ENCODE assay signal across 10 mouse cellular contexts in genomic region chr5:112297257-112297656, GRCm38 (mm10). TPM values are rescaled to one million over a fixed set of nuclear protein-coding genes. Genes with fewer than 3 reads are reported as not detected.
DNase-seq lines count a peak whose midpoint lies in the region; ATAC-seq and TF ChIP-seq lines count a peak whose summit lies in the region.
"Had no signal": no experiment of that assay in that cellular context is flagged by ENCODE, and none has a peak within 500 bp of the region (broad histone marks: within the 10 kb centered on the region; RNA-seq: fewer than 3 reads in every experiment).

No protein-coding gene starts in this region.

- peak overlapping the region; percentile 17; the same call in 1 of the 2 replicates for H3K27ac ChIP-seq in hindbrain, embryonic 10.5 days
- H3K27ac ChIP-seq in hindbrain, embryonic 11.5 days (ENCODE audit: low read depth, low read length): no peak overlapping the region
- H3K27ac ChIP-seq in MEL (ENCODE audit: control insufficient read depth, low read depth, low read length): peak overlapping the region; percentile 56
- H3K27ac ChIP-seq in liver, embryonic 13.5 days: peak overlapping the region; percentile 80

- TF ChIP-seq CTCF in MEL (IDR thresholded peaks at IDR 0.05 in 2 of 3, conservative IDR thresholded peaks at IDR 0.05 in 1 of 3; ENCODE audit: control insufficient read depth in 1 of 3, insufficient read depth in 1 of 3, low read depth in 2 of 3, low read length in 3 of 3, poor library complexity in 1 of 3, severe bottlenecking in 1 of 3): no peak

- no peak for TF ChIP-seq POLR2A in MEL (IDR thresholded peaks at IDR 0.05; ENCODE audit: control insufficient read depth in 1 of 2, insufficient read depth in 1 of 2, low read depth in 1 of 2, low read length in 2 of 2, poor library complexity in 1 of 2)

- H3K79me2 ChIP-seq in MEL (ENCODE audit: control insufficient read depth, insufficient read depth, low read length, poor library complexity): peaks cover 47% of the 10 kb centered on the region; the same call in 1 of the 2 replicates

- H3K4me3 ChIP-seq in hindbrain, embryonic 10.5 days: no peak overlapping the region
- no peak overlapping the region for H3K4me3 ChIP-seq in hindbrain, embryonic 11.5 days (ENCODE audit: low read depth, low read length)
- no peak overlapping the region for H3K4me3 ChIP-seq in MEL (ENCODE audit: control insufficient read depth in 1 of 2, insufficient read depth in 1 of 2, low read depth in 2 of 2, low read length in 2 of 2)
- no peak overlapping the region for H3K4me3 ChIP-seq in liver, embryonic 13.5 days (replicated peaks)

- WGBS in hindbrain, embryonic 10.5 days: 76% methylated on average over 2 of the region's 2 CpGs
- WGBS in hindbrain, embryonic 11.5 days: 81% methylated on average over 2 of the region's 2 CpGs
- 50% methylated on average over 2 of the region's 2 CpGs for WGBS in liver, embryonic 13.5 days (ENCODE audit: insufficient replicate concordance)

- no peak overlapping the region for H3K9ac ChIP-seq in hindbrain, embryonic 11.5 days (ENCODE audit: low read depth, low read length)
- no peak overlapping the region; the same call in 1 of the 2 replicates for H3K9ac ChIP-seq in MEL (ENCODE audit: control insufficient read depth, low read depth, low read length, poor library complexity, severe bottlenecking)
- H3K9ac ChIP-seq in liver, embryonic 13.5 days: peak overlapping the region; percentile 43

- no peak for TF ChIP-seq RAD21 in MEL (IDR thresholded peaks at IDR 0.05; ENCODE audit: low read depth, low read length)

- H3K4me2 ChIP-seq in hindbrain, embryonic 11.5 days (replicated peaks; ENCODE audit: low read depth, low read length): no peak overlapping the region
- 0 out of 2 replicates have a peak overlapping the region, but pooled peaks have one; percentile 28 for H3K4me2 ChIP-seq in liver, embryonic 13.5 days

- no peak for TF ChIP-seq EP300 in MEL (IDR thresholded peaks at IDR 0.05; ENCODE audit: low read depth in 1 of 2, low read length in 2 of 2)

- ATAC-seq in hindbrain, embryonic 11.5 days (ENCODE audit: low FRiP score): no peak
- ATAC-seq in liver, embryonic 13.5 days (ENCODE audit: low read depth): no peak

- H3K36me3 ChIP-seq in hindbrain, embryonic 10.5 days: no peaks in the 10 kb centered on the region
- H3K36me3 ChIP-seq in hindbrain, embryonic 11.5 days (ENCODE audit: control insufficient read depth, insufficient read depth, low read length): no peaks in the 10 kb centered on the region
- H3K36me3 ChIP-seq in MEL (ENCODE audit: control insufficient read depth in 1 of 2, insufficient read depth in 2 of 2, low read length in 2 of 2): peaks cover 0 to 25% of the 10 kb centered on the region in 2 experiments; a peak in 2 of 4 replicates
- 0 out of 2 replicates have a peak, but pooled peaks cover 3% of the 10 kb centered on the region for H3K36me3 ChIP-seq in liver, embryonic 13.5 days

- H3K27me3 ChIP-seq in hindbrain, embryonic 10.5 days (ENCODE audit: insufficient read depth, poor library complexity, severe bottlenecking): no peaks in the 10 kb centered on the region
- no peaks in the 10 kb centered on the region for H3K27me3 ChIP-seq in hindbrain, embryonic 11.5 days (ENCODE audit: control insufficient read depth, insufficient read depth, low read length)
- no peaks in the 10 kb centered on the region for H3K27me3 ChIP-seq in MEL (ENCODE audit: control insufficient read depth in 1 of 2, insufficient read depth in 2 of 2, low read length in 2 of 2)
- H3K27me3 ChIP-seq in liver, embryonic 13.5 days: no peaks in the 10 kb centered on the region

- no peaks in the 10 kb centered on the region for H3K9me3 ChIP-seq in hindbrain, embryonic 10.5 days
- H3K9me3 ChIP-seq in hindbrain, embryonic 11.5 days (ENCODE audit: control insufficient read depth, low read length): no peaks in the 10 kb centered on the region
- no peaks in the 10 kb centered on the region for H3K9me3 ChIP-seq in MEL (replicated peaks; ENCODE audit: insufficient read depth, low read length)
- H3K9me3 ChIP-seq in liver, embryonic 13.5 days (replicated peaks): no peaks in the 10 kb centered on the region

- no peak for DNase-seq in hindbrain, embryonic 10.5 days (ENCODE audit: low spot score)
- DNase-seq in hindbrain, embryonic 11.5 days (ENCODE audit: low spot score): no peak
- DNase-seq in 3T3-L1 (ENCODE audit: low read depth, low spot score) (peak; percentile 27), MEL (ENCODE audit: low read depth, low spot score) (no peak)
- no peak for DNase-seq in liver, embryonic 13.5 days
- no peak for DNase-seq in cerebellum, adult 11-12 months
- DNase-seq in left cerebral cortex, adult 18-20 months (ENCODE audit: low spot score in 2 of 2): no peak
- no peak for DNase-seq in c-Kit-positive CD71-positive TER-119-positive erythroid progenitor cells, embryonic 14.5 days (ENCODE audit: low spot score)
- DNase-seq: kidney, adult 11 months; lung, adult 2 months had no signal

- peaks cover 61% of the 10 kb centered on the region for H3K4me1 ChIP-seq in hindbrain, embryonic 10.5 days (replicated peaks)
- no peaks in the 10 kb centered on the region; the same call in 1 of the 2 replicates for H3K4me1 ChIP-seq in hindbrain, embryonic 11.5 days (replicated peaks; ENCODE audit: control insufficient read depth, insufficient read depth, low read length)
- peaks cover 23 to 42% of the 10 kb centered on the region in 2 experiments for H3K4me1 ChIP-seq in MEL (ENCODE audit: control insufficient read depth in 1 of 2, insufficient read depth in 2 of 2, low read length in 2 of 2)
- H3K4me1 ChIP-seq in liver, embryonic 13.5 days (replicated peaks): peaks cover 99% of the 10 kb centered on the region

TF ChIP-seq in MEL, 35 proteins besides CTCF, POLR2A, EP300 and RAD21 (continues in another document):
- TF ChIP-seq GABPA (IDR thresholded peaks at IDR 0.05; ENCODE audit: low read depth, low read length) (no peak), ETS1 (IDR thresholded peaks at IDR 0.05; ENCODE audit: low read depth, low read length) (no peak), HCFC1 (IDR thresholded peaks at IDR 0.05; ENCODE audit: low read depth, low read length) (no peak), USF1 (IDR thresholded peaks at IDR 0.05; ENCODE audit: low read depth, low read length) (no peak), TBP (IDR thresholded peaks at IDR 0.05; ENCODE audit: low read depth, low read length) (no peak), TAL1 (IDR thresholded peaks at IDR 0.05; ENCODE audit: low read length) (no peak), MEF2A (IDR thresholded peaks at IDR 0.05; ENCODE audit: extremely low read depth, insufficient replicate concordance, low read depth, low read length, poor library complexity, severe bottlenecking) (no peak), TCF12 (IDR thresholded peaks at IDR 0.05; ENCODE audit: low read depth, low read length) (no peak), MXI1 (IDR thresholded peaks at IDR 0.05; ENCODE audit: low read depth, low read length) (no peak)

RNA-seq across cellular contexts. Expression of gene Tpst2, which starts 20.8 kb away (rescaled TPM):
- 37.2 and 40.9 TPM in 2 replicates for polyA plus RNA-seq in hindbrain, embryonic 10.5 days (2016; fragmentation: Nextera tagmentation; extraction: Ambion mirVana)
- polyA plus RNA-seq in hindbrain, embryonic 11.5 days (2014; fragmentation: Nextera tagmentation; extraction: Ambion mirVana): 27.0 and 32.3 TPM in 2 replicates
- 63.1 and 86.1 TPM in 2 replicates for total RNA-seq in MEL (2012; rRNA removed)
- 10 to 100 TPM in 1 of 2 experiments, not detected in 1; 57.8 TPM for polyA plus RNA-seq in MEL (2012; ENCODE audit: insufficient read depth in 1 of 2, insufficient read length in 2 of 2, low read depth in 1 of 2, low replicate concordance in 2 of 2, missing spikeins in 1 of 2)
- polyA plus RNA-seq in liver, embryonic 13.5 days (2015; fragmentation: Nextera tagmentation; extraction: Ambion mirVana): 35.4 and 36.0 TPM in 2 replicates
- 10 to 100 TPM; 29.6 to 39.3 TPM for total RNA-seq in left cerebral cortex, adult 18-20 months (2021)

RNA-seq across cellular contexts. Expression of gene Tfip11, which starts 28.9 kb away (rescaled TPM):
- 39.9 and 43.7 TPM in 2 replicates for polyA plus RNA-seq in hindbrain, embryonic 10.5 days (2016; fragmentation: Nextera tagmentation; extraction: Ambion mirVana)
- polyA plus RNA-seq in hindbrain, embryonic 11.5 days (2014; fragmentation: Nextera tagmentation; extraction: Ambion mirVana): 17.6 and 22.8 TPM in 2 replicates
- total RNA-seq in MEL (2012; rRNA removed): 30.3 and 34.6 TPM in 2 replicates
- 10 to 100 TPM in 1 of 2 experiments, not detected in 1; 44.7 TPM for polyA plus RNA-seq in MEL (2012; ENCODE audit: insufficient read depth in 1 of 2, insufficient read length in 2 of 2, low read depth in 1 of 2, low replicate concordance in 2 of 2, missing spikeins in 1 of 2)
- 14.1 and 15.7 TPM in 2 replicates for polyA plus RNA-seq in liver, embryonic 13.5 days (2015; fragmentation: Nextera tagmentation; extraction: Ambion mirVana)
- total RNA-seq in left cerebral cortex, adult 18-20 months (2021): 10 to 100 TPM; 40.6 to 45.7 TPM

RNA-seq across cellular contexts. Expression of gene Crybb1, which starts 41.6 kb away (rescaled TPM):
- 0.19 and 0.42 TPM in 2 replicates for polyA plus RNA-seq in hindbrain, embryonic 10.5 days (2016; fragmentation: Nextera tagmentation; extraction: Ambion mirVana)
- 0.59 and 0.88 TPM in 2 replicates for polyA plus RNA-seq in hindbrain, embryonic 11.5 days (2014; fragmentation: Nextera tagmentation; extraction: Ambion mirVana)
- total RNA-seq in MEL (2012; rRNA removed): 0.27 TPM in 1 of 2 replicates, not detected in the other
- polyA plus RNA-seq in MEL (2012; ENCODE audit: insufficient read depth in 1 of 2, insufficient read length in 2 of 2, low read depth in 1 of 2, low replicate concordance in 2 of 2, missing spikeins in 1 of 2): under 1 TPM in 1 of 2 experiments, not detected in 1; 0.24 TPM
- 0.23 and 0.30 TPM in 2 replicates for polyA plus RNA-seq in liver, embryonic 13.5 days (2015; fragmentation: Nextera tagmentation; extraction: Ambion mirVana)
- total RNA-seq in left cerebral cortex, adult 18-20 months (2021): 1 to 10 TPM; 5.9 to 8.5 TPM

RNA-seq across cellular contexts. Expression of gene Cryba4, which starts 44.9 kb away (rescaled TPM):
- polyA plus RNA-seq in hindbrain, embryonic 10.5 days (2016; fragmentation: Nextera tagmentation; extraction: Ambion mirVana): 0.35 and 1.4 TPM in 2 replicates
- polyA plus RNA-seq in hindbrain, embryonic 11.5 days (2014; fragmentation: Nextera tagmentation; extraction: Ambion mirVana): 1.4 and 1.9 TPM in 2 replicates
- total RNA-seq in MEL (2012; rRNA removed): 0.29 and 0.39 TPM in 2 replicates
- polyA plus RNA-seq in MEL (2012; ENCODE audit: insufficient read depth in 1 of 2, insufficient read length in 2 of 2, low read depth in 1 of 2, low replicate concordance in 2 of 2, missing spikeins in 1 of 2): under 1 TPM in 1 of 2 experiments, not detected in 1; 0.77 TPM
- polyA plus RNA-seq in liver, embryonic 13.5 days (2015; fragmentation: Nextera tagmentation; extraction: Ambion mirVana): 0.33 and 0.60 TPM in 2 replicates
- total RNA-seq in left cerebral cortex, adult 18-20 months (2021): 1 to 10 TPM in 1 of 2 experiments, not detected in 1; 1.0 TPM

RNA-seq across cellular contexts. Expression of gene Srrd, which starts 45.6 kb away (rescaled TPM):
- 52.5 and 53.2 TPM in 2 replicates for polyA plus RNA-seq in hindbrain, embryonic 10.5 days (2016; fragmentation: Nextera tagmentation; extraction: Ambion mirVana)
- 49.8 and 50.5 TPM in 2 replicates for polyA plus RNA-seq in hindbrain, embryonic 11.5 days (2014; fragmentation: Nextera tagmentation; extraction: Ambion mirVana)
- 29.4 and 36.5 TPM in 2 replicates for total RNA-seq in MEL (2012; rRNA removed)
- 10 to 100 TPM in 1 of 2 experiments, not detected in 1; 49.3 TPM for polyA plus RNA-seq in MEL (2012; ENCODE audit: insufficient read depth in 1 of 2, insufficient read length in 2 of 2, low read depth in 1 of 2, low replicate concordance in 2 of 2, missing spikeins in 1 of 2)
- polyA plus RNA-seq in liver, embryonic 13.5 days (2015; fragmentation: Nextera tagmentation; extraction: Ambion mirVana): 15.8 and 20.2 TPM in 2 replicates
- total RNA-seq in left cerebral cortex, adult 18-20 months (2021): 10 to 100 TPM; 19.2 to 23.7 TPM
